Mouse (Mus musculus): Measurements from ENCODE around the gene Dcp1a. TPM values are rescaled to one million over a fixed set of nuclear protein-coding genes. Genes with fewer than 3 reads are reported as not detected.

The Dcp1a gene
- polyA plus RNA-seq, 2 experiments, result 6.2 to 12.5 TPM

DNA sequence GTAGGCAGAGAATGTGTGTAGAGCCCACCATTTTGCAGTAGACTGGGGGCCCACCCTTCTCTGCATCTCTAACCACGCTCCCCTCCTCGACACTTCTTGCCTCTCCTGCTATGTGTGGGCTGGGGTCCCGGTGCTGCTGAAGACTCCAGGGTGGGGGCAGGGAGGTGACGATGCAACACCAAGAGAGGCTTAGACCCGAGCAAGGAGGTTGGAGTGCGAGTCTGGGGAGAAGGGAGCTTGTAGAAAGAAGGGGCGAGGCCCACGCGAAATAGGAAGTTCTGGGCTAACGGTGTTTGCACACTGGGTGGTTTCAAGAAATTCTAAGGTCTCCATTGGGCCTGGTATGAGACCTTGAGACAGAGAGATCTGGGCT lies 70.4 kb downstream of the Dcp1a start:
- no peak for ATAC-seq (ENCODE audit: insufficient read depth)

GRCm38 (mm10) chr14:30550232-30551070 lies 71.1 kb downstream of the Dcp1a start:
- Histone ChIP-seq H3K27me3 (ENCODE audit: control insufficient read depth, insufficient read depth, low read length) (no peaks in the 10 kb centered on the region), H3K36me3 (replicated peaks; ENCODE audit: control insufficient read depth, insufficient read depth, low read depth) (no peaks in the 10 kb centered on the region; the same call in none of the 2 replicates), H3K9me3 (ENCODE audit: control insufficient read depth, low read length) (no peaks in the 10 kb centered on the region), H3K4me2 (ENCODE audit: low read depth) (peak overlapping the region; percentile 100), H3K9ac (replicated peaks) (peak overlapping the region; percentile 91), H3K27ac (peak overlapping the region; percentile 18), H3K4me3 (ENCODE audit: insufficient read depth in 1 of 2, low read depth in 2 of 2, low read length in 2 of 2) (peak overlapping the region; percentile 67 to 95), H3K4me1 (replicated peaks; ENCODE audit: control insufficient read depth in 2 of 2, insufficient read depth in 2 of 2, low read length in 1 of 2) (peaks cover 31% of the 10 kb centered on the region in 2 experiments)
- ATAC-seq (ENCODE audit: insufficient read depth), result no peak
- TF ChIP-seq EP300 (IDR thresholded peaks at IDR 0.05; ENCODE audit: low read depth), result no peak
- no peak for TF ChIP-seq CTCF (IDR thresholded peaks at IDR 0.05; ENCODE audit: low read depth)
- DNase-seq (ENCODE audit: low read depth in 3 of 3, low spot score in 3 of 3), result peak in 1 of 3 experiments; percentile 30
- WGBS (ENCODE audit: insufficient replicate concordance), result 14% methylated on average over 8 of the region's 8 CpGs

More for the DNA sequence above, 70.4 kb downstream of the Dcp1a start:
- peaks cover 31% of the 10 kb centered on the region in 2 experiments for H3K4me1 ChIP-seq (replicated peaks; ENCODE audit: control insufficient read depth in 2 of 2, insufficient read depth in 2 of 2, low read length in 1 of 2)
- peak overlapping the region; percentile 67 to 95 for H3K4me3 ChIP-seq (ENCODE audit: insufficient read depth in 1 of 2, low read depth in 2 of 2, low read length in 2 of 2)
- no peak for DNase-seq (ENCODE audit: low read depth in 3 of 3, low spot score in 3 of 3)
- H3K27me3 ChIP-seq (ENCODE audit: control insufficient read depth, insufficient read depth, low read length), result no peaks in the 10 kb centered on the region
- peak overlapping the region; percentile 100 for H3K4me2 ChIP-seq (ENCODE audit: low read depth)
- TF ChIP-seq CTCF (IDR thresholded peaks at IDR 0.05; ENCODE audit: low read depth), result 0 out of 2 replicates have a peak, but pooled peaks have one; percentile 1
- no peak for TF ChIP-seq EP300 (IDR thresholded peaks at IDR 0.05; ENCODE audit: low read depth)
- H3K9me3 ChIP-seq (ENCODE audit: control insufficient read depth, low read length), result no peaks in the 10 kb centered on the region
- 0% methylated on average over 10 of the region's 10 CpGs for WGBS (ENCODE audit: insufficient replicate concordance)
- peak overlapping the region; percentile 89 for H3K27ac ChIP-seq
- H3K36me3 ChIP-seq (replicated peaks; ENCODE audit: control insufficient read depth, insufficient read depth, low read depth), result no peaks in the 10 kb centered on the region; the same call in none of the 2 replicates
- peak overlapping the region; percentile 91 for H3K9ac ChIP-seq (replicated peaks)

GRCm38 (mm10) chr14:30551509-30551908 lies 72.2 kb downstream of the Dcp1a start:
- ATAC-seq (ENCODE audit: insufficient read depth), result no peak

DNA sequence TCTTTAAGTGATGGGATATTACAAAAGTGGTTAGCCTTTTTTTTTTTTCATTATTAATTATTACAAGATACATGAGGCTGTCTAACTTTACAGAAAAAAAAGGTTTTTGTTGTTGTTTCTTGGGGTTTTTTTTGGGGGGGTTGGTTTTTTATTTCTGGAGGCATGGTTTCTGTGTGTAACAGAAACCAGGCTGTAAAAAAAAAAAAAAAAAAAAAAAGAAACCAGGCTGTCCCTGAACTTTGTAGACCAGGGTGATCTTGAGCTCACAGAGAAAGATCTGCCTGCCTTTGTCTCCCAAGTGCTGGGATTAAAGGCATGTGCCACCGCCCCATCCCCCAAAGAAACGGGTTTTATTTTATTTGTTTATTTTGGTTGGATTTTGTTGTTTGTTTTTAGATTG lies 72.6 kb downstream of the Dcp1a start:
- no peak overlapping the region for H3K9ac ChIP-seq (replicated peaks)
- H3K4me3 ChIP-seq (ENCODE audit: insufficient read depth in 1 of 2, low read depth in 2 of 2, low read length in 2 of 2), result no peak overlapping the region
- 85% methylated on average over 2 of the region's 2 CpGs for WGBS (ENCODE audit: insufficient replicate concordance)
- no peaks in the 10 kb centered on the region for H3K9me3 ChIP-seq (ENCODE audit: control insufficient read depth, low read length)
- H3K27me3 ChIP-seq (ENCODE audit: control insufficient read depth, insufficient read depth, low read length), result no peaks in the 10 kb centered on the region
- ATAC-seq (ENCODE audit: insufficient read depth) (no peak), DNase-seq (ENCODE audit: low read depth in 3 of 3, low spot score in 3 of 3) (no peak)
- H3K4me2 ChIP-seq (ENCODE audit: low read depth), result peak overlapping the region; percentile 100
- TF ChIP-seq CTCF (IDR thresholded peaks at IDR 0.05; ENCODE audit: low read depth) (no peak), EP300 (IDR thresholded peaks at IDR 0.05; ENCODE audit: low read depth) (no peak)
- peaks cover 31% of the 10 kb centered on the region in 2 experiments for H3K4me1 ChIP-seq (replicated peaks; ENCODE audit: control insufficient read depth in 2 of 2, insufficient read depth in 2 of 2, low read length in 1 of 2)
- H3K36me3 ChIP-seq (replicated peaks; ENCODE audit: control insufficient read depth, insufficient read depth, low read depth), result peaks cover 9% of the 10 kb centered on the region
- H3K27ac ChIP-seq, result no peak overlapping the region

More at GRCm38 (mm10) chr14:30551509-30551908, 72.2 kb downstream of the Dcp1a start:
- Histone ChIP-seq H3K9me3 (ENCODE audit: control insufficient read depth, low read length) (no peaks in the 10 kb centered on the region), H3K4me2 (ENCODE audit: low read depth) (peak overlapping the region; percentile 100), H3K9ac (replicated peaks) (peak overlapping the region; percentile 91), H3K27ac (peak overlapping the region; percentile 16; the same call in 1 of the 2 replicates), H3K36me3 (replicated peaks; ENCODE audit: control insufficient read depth, insufficient read depth, low read depth) (peaks cover 7% of the 10 kb centered on the region), H3K4me1 (replicated peaks; ENCODE audit: control insufficient read depth in 2 of 2, insufficient read depth in 2 of 2, low read length in 1 of 2) (peaks cover 31% of the 10 kb centered on the region in 2 experiments), H3K27me3 (ENCODE audit: control insufficient read depth, insufficient read depth, low read length) (no peaks in the 10 kb centered on the region), H3K4me3 (ENCODE audit: insufficient read depth in 1 of 2, low read depth in 2 of 2, low read length in 2 of 2) (peak overlapping the region; percentile 67 to 95)
- WGBS (ENCODE audit: insufficient replicate concordance), result 56% methylated on average over 5 of the region's 5 CpGs
- no peak for DNase-seq (ENCODE audit: low read depth in 3 of 3, low spot score in 3 of 3)
- TF ChIP-seq EP300 (IDR thresholded peaks at IDR 0.05; ENCODE audit: low read depth) (no peak), CTCF (IDR thresholded peaks at IDR 0.05; ENCODE audit: low read depth) (no peak)

GRCm38 (mm10) chr14:30553185-30553584 lies 73.8 kb downstream of the Dcp1a start:
- 75% methylated on average over 4 of the region's 4 CpGs for WGBS (ENCODE audit: insufficient replicate concordance)
- ATAC-seq (ENCODE audit: insufficient read depth), result no peak
- Histone ChIP-seq H3K4me1 (replicated peaks; ENCODE audit: control insufficient read depth in 2 of 2, insufficient read depth in 2 of 2, low read length in 1 of 2) (peaks cover 26 to 27% of the 10 kb centered on the region in 2 experiments), H3K36me3 (replicated peaks; ENCODE audit: control insufficient read depth, insufficient read depth, low read depth) (peaks cover 14% of the 10 kb centered on the region), H3K4me3 (ENCODE audit: insufficient read depth in 1 of 2, low read depth in 2 of 2, low read length in 2 of 2) (no peak overlapping the region), H3K4me2 (ENCODE audit: low read depth) (no peak overlapping the region), H3K27ac (no peak overlapping the region), H3K27me3 (ENCODE audit: control insufficient read depth, insufficient read depth, low read length) (no peaks in the 10 kb centered on the region), H3K9ac (replicated peaks) (no peak overlapping the region), H3K9me3 (ENCODE audit: control insufficient read depth, low read length) (no peaks in the 10 kb centered on the region)
- no peak for TF ChIP-seq EP300 (IDR thresholded peaks at IDR 0.05; ENCODE audit: low read depth)
- no peak for TF ChIP-seq CTCF (IDR thresholded peaks at IDR 0.05; ENCODE audit: low read depth)
- no peak for DNase-seq (ENCODE audit: low read depth in 3 of 3, low spot score in 3 of 3)

Data from liver, embryonic 14.5 days (tissue).